Mouse (Mus musculus) heart, postnatal 36 days (tissue): Measurements from ENCODE around the gene Pla2g4b. TPM values are rescaled to one million over a fixed set of nuclear protein-coding genes. Genes with fewer than 3 reads are reported as not detected.

ENCODE experiments used
- microRNA-seq, 2 experiments: library from miRNA; unstranded; fragments of <30 nt; microRNA quantifications; one replicate each; pipeline ENCODE4 v1.2.0; 2021; ENCODE audit warnings: borderline number of aligned reads in 2 of 2
- total RNA-seq, 2 experiments: library from RNA; stranded (reverse); gene quantifications; 2 replicates each; pipeline ENCODE4 v1.2.3; 2021

The Pla2g4b gene
- total RNA-seq, 2 experiments from 2014 or later: 2.0 to 2.1 TPM

Small RNA genes within 50 kb of the gene (microRNA-seq; reads per million reads assigned to microRNA genes)
- gene Mir7665: 0 reads per million in 2 experiments

Other genes with a start within 250 kb of the Pla2g4b start
- 10 to 100 TPM; 13.2 to 13.4 TPM for gene Rpap1, start 245.9 kb upstream of the Pla2g4b start, total RNA-seq
- 1 to 10 TPM; 1.7 to 2.4 TPM for gene Tyro3, start 235.7 kb upstream of the Pla2g4b start, total RNA-seq
- gene Mga, start 136.2 kb upstream of the Pla2g4b start, total RNA-seq: 10 to 100 TPM; 36.0 to 39.6 TPM
- gene Mapkbp1, start 60.7 kb upstream of the Pla2g4b start, total RNA-seq: 1 to 10 TPM; 7.8 to 9.2 TPM
- 1 to 10 TPM; 7.7 to 8.2 TPM for gene Jmjd7, start 5.9 kb upstream of the Pla2g4b start, total RNA-seq
- gene Gm28042, start 5.9 kb upstream of the Pla2g4b start, total RNA-seq: 1 to 10 TPM in 1 of 2 experiments, under 1 TPM in 1; 0.68 to 1.3 TPM
- gene Ehd4, start 121.2 kb downstream of the Pla2g4b start, total RNA-seq: 100 to 1,000 TPM; 372 to 460 TPM
- 1 to 10 TPM; 3.0 to 3.1 TPM for gene Pla2g4e, start 211.9 kb downstream of the Pla2g4b start, total RNA-seq